Mouse (Mus musculus): ENCODE measurements around the gene Pycr1.
A peak's percentile ranks its signal among the peaks of the same experiment; 100 is the strongest.

The Pycr1 gene

DNA sequence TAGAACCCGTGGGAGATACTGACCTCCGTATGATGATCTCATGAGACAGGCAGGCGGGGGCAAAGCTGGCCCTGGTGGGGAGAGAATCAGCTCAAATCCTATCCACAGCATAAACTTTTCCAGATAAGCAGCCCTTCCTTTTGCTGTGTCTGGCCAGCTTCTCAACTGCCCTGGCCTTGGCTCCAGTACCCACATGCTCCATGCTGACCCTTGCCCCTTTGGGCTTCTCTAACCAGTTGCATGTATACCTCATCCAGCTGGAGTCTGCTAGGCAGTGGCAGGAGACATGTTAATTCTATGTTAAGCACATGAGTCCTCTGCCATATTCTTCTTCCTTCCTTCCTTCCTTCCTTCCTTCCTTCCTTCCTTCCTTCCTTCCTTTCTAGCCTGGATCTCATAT, 11.2 kb upstream of the Pycr1 start:
- no peak for DNase-seq

DNA sequence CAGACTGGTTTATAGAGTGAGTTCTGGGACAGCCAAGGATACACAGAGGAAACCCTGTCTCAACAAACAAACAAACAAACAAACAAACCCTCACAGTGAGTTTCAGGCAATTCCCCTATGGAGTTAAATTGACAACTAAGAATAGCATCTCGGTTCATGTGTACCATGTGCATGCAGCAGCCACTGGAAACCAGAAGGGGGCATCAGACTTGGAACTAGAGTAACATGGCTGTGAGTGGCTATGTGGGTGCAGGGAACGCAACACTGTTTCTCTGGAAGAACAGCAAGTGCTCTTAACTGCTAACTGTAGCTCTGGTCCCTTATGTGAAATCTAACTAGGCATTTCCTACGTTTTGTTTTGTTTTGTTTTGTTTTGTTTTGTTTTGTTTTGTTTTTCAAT, 8.3 kb upstream of the Pycr1 start:
- no peak for DNase-seq

DNA sequence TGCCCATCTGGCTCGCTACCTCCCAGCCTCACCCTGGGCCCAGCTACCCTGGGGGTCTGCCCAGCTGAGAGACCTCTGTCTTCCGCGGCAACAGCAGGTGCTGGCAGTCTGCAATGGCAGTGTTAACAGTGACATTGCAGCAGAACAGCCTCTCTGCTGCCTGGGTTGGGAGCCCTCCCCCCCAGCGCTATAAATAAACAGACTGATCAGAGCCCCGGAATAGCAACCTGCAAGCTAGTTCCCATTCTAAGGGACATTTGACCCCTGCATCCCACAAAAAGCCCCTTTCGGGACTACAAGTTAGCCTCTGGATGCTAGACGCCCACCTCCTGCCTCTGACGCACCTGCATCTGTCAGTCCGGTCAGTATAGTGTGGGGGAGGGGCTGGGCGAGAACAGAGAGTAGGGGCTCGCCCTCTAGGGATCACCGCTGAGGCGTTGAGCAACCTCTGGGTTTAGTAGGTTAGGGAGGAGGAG, 4.5 kb upstream of the Pycr1 start, which contains the start of gene Myadml2:
Myadml2 (minus strand) TSS at position 158 of the 476 bp plus-strand sequence.
- DNase-seq: peak in 1 of 2 experiments; percentile 33

DNA sequence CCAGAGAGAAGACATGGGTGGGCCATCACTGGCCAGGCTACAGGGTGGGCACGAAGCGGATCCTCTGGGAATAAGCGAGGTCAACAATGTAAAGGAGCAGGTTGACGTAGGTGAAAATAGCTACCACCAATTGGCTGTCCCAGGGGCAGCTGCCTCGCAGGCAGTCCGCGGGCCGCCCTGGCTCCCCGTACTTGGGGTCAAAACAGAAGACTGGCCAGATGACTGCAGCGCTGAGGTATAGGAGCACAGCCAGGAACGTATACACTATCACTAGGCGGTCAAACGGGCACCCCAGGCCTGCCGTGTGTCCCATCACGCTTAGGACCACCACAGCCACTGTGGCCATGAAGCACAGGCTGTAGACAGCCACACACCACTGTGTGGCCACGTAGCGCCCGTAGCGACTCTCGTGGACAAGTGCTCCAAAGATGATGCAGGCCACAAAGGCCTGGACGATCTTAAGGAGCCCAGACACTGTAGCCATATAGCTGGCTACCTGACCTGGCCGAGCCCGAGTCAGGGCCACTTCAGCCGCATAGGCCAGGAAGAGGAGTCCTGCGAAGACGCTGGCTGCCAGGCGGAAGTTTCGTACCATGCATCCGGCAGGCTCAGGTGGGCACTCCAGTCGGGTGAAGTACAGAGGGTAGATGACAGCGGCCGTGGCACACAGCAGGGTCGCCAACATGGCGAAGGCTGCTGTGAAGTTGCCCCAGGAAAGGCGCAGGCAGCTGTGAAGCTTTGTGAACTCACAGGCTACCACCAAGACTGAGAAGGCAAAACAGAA, 3.7 kb upstream of the Pycr1 start:
- no peak for DNase-seq

DNA sequence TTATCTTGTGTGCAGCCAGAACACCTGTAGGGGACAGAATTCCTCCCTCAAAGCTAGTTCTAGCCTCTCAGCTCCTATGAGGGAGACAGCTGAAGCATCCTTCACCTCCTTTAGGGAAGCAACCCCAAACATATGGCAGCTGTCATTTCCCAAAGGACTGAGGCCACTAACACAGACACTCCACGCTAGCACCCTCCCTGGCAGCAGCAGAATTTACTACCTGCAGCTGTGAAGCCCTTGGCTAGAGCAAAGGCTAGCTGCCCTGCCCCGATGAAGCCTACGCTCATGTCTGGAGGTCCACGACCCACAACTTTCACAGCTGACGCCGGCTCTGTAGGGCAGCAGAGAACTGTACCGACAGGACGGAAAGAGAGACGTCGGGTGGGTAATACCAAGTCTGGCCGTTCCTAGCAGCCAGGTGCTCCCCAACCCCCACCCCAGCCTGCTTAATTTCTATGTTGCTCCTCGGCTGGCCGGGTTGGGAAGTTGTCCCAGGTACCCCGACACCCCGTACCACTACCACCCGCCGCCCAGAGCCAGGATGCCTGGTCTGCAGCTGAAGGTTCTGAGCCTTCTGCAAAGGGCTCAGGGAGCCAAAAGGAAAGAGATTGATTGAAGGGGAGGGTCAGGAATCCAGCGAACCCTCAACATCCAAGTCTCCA, 499 bp downstream of the Pycr1 start:
- no peak for DNase-seq

DNA sequence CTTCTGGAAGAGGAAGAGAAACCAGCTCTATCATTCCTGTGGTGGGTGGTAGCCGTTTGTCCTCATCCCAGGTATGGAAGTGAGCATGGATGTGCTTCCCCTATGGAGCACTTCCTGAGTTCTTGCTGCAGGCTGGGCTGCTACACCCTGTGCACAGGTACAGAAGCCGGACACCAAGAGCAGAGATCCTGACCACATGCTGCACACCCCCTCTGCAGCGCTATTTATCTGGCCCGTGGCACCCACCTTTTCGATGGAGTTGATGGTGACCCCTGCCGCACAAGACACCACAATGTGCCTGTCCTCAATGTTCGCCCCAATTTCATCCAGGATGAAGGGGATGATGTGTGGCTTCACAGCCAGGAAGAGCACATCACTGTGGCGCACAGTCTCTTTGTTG, 1.7 kb downstream of the Pycr1 start:
- DNase-seq: peak in 1 of 2 experiments; percentile 18

DNA sequence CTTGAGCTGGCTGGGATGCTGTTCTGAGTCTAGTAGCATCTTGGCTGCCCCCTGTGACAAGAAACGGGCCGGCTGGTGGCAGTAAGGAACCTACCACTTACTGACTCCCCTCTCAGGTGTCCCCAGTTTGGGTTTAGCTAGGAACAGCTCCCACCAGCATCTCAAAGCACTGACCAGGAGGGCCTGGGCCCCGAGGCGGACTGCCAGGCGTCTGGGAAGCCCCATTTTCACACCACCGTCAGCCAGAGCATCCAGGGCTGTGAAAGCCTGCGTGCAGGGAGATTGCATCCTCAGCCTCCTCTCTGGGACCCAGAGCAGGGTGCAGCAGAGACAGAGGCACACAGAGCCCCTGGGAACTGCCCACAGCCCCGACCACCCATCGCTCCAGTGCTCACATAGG, 2.3 kb downstream of the Pycr1 start:
- peak in 1 of 2 experiments; percentile 19 for DNase-seq

DNA sequence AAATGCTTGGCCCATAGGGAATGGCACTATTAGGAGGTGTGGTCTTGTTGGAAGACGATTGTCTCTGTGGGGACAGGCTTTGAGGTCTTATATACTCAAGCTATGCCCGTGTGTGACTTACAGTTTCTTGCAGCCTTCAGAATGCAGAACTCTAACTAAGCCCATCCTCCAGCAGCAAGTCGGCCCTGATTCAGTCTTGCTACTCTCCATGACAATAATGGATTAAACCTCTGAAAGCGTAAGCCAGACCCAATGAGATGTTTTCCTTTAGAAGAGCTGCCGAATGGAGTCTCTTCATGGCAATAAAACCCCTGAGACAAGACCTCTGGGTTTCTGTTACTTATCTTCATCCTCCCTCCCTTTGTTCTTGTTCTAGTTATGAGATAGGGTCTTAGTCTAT, 8.8 kb downstream of the Pycr1 start:
- no peak for DNase-seq

DNA sequence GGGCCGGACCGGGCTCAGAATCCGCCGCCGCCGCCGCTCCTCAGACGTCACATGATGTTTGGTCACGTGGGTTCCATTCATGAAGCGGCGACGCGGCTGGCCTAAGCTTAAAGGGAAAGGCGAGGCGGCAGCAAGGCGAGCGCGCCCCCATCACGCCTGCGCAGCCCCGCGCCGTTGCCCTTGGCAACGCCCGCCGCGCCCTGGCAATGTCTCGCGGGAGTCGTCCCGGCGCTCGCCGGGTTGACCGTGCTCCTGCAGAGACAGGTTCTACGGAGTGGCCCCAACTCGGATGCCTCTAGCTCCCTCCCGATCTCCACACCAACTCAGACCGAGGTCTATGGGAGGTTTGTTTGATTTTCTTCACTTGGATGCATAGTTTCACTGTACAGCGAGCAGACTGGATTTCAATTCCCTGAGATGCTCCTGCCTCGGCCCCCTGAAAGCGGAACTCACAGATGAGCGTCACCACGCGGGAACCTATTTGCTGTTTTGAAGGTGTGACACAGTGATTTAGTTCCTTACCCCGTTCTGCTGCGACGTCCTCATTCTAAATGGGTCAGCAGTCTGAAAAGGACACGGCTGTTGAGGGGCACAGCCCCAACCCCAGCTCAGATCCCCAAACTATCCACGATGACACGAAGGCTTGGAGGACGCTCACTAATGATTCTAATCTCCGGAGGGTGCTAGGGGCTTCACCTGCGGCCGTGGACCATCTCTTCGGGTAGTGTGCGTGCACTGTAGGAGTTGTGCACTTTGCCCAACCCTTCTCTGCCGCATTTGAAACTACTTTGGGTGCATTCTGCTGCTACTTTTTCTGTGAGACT, 9.8 kb downstream of the Pycr1 start, which contains the start of gene Mafg:
Mafg (minus strand) TSS at position 81 of the 824 bp plus-strand sequence.
- peak; percentile 95 to 97 for DNase-seq

DNA sequence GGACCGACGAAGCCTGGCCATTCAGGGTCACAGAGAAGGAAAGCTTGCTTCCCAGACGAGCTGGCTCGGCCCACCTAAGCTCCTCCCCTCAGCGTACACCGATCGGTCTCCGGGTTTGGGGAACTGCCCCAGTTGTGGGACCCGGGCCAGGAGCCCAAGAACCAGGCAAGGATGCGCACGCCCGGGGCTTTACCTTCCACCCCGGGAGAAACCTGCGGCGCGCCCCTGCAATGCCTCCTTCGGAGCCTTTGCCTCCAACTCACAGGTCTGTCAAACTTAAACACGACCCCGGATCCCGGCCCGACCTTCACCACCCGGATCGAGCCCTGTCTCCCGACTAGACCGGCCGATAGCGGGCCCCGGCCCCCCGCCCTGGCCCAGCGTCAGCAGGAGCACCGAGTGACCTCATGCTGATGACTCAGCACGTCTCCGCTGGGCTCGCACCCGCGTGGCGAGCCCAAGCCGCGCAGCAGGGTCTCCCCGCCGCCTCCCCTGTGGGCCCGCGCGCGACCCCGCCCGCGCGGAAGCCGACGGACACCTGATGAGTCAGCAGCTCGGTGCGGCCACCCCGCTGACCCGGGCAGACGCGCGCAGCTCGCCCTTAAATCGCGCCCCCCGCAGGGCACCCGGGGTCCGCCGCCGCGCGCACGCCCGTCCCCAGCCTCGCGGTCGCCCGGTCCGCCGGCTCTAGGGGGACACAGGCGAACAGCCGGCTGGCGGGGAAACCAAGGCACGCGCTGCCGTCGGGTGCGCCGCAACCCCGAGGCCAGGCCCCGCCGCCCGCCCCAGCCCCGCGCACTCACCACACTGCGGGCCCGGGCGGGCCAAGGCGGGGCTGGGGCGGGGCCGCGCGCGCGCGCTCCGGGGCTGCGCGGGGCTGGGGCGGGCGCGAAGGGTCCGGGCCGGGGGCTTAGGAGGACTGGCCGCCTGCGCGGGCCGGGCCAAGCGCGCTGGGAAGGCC, 10.7 kb downstream of the Pycr1 start:
- peak; percentile 78 to 81 for DNase-seq

DNA sequence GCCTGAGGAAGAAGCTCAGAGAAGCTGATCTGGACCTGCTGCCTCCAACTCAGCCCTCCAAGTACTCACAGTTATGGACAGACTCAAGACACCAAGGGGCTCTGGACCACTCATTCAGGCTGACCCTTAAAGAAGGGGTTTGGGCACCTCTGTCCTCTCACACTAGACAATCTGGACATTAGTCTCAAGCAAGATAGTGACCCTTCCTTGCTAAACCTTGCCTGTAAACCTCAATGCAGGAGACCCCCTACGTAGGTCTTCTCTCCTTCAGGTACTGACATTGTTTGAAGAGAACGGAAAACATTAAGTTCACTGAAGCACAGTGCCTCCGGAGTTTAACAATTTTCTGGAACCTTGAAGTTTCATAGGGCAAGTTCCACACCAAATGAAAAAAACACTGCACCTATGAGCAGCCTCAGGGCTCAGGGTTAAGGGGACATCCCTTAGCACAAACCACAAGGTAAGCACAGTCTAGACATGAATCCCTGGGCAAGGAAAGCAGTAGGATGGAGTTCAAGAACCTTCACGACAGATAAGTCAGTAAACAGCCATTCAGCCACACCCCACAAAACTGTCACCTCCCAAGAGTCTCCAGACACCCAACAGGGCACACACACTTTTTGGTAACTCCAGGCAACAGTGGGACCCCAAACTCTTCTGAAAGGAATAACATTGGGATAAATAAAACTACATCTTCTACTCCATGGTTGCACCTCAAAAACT, 11.7 kb downstream of the Pycr1 start:
- no peak for DNase-seq

DNA sequence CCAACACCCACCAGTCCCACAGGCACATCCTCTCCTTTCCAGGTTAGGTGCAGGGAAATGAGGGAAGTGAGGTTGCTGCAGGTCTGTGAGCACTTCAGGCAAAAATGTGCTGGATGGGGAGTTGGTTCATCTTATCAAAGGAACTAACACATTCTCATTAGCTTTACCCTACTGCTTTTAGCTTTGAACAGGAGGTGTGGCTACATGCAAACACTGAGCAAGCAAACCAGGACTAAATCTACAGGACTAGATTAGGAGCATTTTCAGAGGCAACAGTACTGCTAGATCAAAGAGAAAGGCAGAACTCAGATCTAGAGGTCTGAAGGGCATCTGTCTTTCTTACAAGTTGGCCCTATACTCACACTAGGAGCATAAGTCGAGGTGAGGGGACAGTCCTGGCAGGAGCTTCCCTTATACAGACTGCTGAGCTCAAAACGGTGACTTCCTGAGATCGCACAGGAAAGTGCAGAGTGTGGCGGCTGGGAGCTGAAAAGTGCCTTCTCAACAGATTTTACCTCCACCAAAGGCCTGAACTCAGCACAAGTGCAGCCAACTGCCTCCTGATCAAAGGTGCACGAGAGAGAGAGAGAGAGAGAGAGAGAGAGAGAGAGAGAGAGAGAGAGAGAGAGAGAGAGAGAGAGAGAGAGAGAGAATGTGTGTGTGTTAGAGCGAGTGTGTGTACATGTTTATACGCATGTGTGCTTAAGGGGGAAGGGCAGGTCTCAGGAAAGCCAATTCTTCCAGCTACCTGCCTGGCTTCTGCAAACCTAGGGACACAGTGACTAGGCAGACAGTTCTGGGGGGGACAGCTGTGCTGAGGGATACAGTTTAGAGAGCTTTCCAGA, 12.5 kb downstream of the Pycr1 start:
- DNase-seq: peak in 1 of 2 experiments; percentile 17

DNA sequence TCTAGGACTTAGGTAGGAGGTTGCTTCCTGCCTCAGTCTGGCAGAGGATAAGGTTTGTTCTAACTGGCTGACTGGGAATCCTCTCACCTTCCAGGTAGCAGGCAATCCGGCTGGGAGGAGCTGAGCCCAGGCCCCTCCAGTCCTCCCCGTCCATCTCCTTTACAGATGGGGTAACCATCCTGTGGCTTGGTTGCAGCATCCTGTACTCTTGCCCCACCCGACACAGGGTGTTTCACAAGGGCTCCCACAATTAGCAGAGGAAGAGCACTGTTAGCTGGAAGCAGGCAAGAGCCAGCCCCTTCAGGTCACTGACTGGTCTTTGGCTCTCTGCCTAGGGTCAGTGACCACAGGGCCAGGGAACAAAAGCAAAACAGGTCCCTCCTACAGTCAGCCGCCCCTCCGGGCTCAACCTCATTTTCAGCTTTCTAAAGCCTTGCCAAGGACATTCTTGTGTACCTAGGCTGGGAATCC, 13.1 kb downstream of the Pycr1 start:
- peak; percentile 71 to 76 for DNase-seq

DNA sequence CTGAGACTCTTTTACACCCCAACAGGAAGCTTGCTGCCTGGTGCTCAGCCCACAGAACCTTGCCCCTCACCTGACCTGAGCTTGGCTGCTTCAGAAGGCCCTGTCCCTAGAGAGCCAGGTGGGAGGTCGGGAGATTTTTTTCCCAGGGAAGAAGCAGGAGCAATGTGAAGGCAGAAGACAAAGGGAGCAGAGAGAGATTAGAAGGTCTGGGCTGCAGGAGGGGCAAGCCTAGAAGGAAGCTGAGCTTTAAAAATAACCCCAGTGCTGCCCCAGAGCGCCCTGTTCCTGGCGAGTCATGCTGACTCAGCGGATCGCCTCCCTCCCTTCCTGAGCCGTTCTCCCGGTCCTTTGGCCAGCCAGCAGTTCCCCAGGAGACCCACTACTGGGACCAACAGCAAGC, 13.7 kb downstream of the Pycr1 start:
- DNase-seq: peak; percentile 53 to 54

DNA sequence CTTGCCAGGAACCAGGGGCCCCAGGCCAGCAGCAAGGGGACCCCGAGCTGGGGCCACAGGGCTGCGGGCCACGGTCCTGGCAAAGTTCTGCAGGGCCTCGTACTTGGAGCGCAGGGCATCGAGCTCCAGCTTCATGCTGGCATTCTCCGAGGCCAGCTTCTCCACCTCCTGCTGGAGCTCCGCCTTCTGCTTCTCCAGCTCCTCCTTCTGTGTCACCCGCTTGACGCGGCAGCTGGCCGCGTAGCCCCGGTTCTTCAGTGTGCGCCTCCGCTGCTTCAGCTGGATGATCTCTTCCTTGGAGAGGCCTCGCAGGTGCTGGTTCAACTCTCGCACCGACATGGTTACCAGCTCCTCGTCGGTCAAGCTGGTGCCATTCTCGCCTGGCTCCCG, 14.2 kb downstream of the Pycr1 start:
- DNase-seq: peak; percentile 65 to 66

DNA sequence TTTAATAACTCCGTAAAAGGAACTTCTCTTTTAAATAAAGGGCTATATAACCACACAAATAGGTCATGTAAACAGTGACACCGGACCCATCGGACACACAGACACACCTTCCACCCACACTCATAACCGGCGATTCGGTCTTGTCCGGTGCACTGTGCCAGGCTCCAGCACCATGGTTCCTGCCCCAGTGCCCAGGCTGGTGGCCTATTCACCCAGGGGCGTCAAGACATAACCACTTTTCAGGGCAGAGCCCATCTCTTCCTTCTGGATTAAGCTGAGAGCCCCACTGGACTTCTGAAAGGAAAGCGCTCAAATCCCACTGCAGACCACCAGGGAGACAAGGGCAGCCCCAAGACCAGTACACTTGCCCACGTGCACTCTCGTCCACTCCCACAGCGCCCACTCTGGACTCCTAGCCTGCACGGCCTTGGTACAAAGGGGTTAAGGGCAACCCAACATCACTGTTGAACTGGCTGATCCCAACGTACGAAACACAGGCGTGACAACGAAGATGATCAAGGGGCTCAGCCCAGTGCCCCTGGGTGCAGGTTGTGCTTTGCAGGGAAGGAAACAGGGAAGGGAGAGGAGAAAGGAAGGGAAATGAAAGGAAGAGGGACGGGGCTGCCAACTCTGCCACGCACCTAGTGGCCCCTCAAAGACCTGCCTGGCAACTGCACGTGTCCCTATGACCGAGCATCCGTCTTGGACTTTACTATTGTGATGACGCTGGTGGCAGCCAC, 14.8 kb downstream of the Pycr1 start:
- peak in 1 of 2 experiments; percentile 19 for DNase-seq

DNA sequence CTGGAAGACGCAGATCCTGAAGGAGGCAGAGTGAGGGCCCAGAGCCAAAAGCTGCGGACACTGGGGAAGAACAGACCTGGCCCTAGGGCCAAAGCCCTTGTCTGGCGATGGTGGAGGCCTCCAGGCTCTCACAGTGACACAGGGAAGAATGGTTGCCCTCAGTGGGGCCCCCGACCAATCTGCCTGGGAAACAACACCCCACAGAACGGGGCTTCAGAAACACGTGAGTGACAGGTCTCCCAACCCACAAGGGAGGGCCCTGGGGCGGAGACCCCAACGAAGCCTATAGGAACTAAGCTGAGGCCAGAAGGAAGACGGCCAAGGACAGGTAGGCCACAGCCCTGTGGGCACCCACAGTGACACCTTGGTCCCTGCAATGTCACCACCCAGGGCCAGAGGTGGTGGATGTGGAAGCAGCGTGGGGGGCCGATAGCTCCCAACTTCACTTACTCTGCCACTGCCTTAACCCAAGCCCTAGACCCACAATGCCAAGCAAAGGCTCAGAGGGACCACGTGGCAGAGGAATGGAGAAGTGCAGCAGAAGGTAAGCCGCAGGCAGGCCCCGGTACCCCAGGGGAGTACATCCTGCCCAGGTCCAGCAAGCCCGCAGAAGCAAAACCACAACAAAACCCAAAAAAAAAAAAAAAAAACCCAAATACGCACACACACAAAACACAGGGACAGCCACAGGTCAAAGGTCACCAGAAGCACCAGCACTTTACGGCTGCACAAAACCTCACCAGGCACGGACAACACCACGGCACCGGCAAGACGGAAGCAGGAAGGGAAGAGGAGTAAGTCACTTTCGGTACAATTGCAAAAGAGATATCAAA, 15.9 kb downstream of the Pycr1 start:
- peak; percentile 48 to 58 for DNase-seq

DNA sequence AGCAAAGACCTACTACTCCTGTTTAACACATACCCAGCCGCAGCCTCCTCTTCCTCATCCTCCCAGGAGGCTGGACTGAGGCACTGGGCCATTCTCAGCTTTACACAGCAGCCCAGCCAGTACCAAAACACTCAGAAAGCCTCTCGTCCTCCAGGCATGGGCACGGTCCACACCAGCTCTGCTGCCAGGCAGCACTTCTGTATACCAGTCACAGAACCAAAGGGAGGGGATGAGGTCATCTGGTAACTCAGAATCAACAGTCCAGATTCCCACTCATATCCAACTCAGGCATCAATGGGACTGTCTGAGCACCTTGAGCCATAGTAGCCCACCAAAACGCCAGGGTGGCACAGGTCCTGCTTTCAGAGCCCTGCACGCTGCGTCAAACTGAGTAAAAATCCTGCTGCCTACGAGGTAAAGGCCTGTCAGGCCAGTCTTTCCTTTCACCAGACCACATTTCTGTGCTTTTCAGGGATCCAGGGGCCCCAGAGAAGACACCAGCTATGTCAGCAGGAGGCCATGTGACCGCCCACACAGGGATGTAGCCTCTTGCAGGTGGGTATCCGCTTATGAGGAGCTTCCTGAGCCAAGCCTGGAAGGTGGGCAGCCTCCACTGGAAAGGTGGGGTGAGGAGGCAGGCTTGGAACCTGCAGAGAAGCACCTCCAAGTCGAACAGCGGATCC, 16.6 kb downstream of the Pycr1 start:
- no peak for DNase-seq

Data from lung, postnatal 4 days (tissue).